Mouse (Mus musculus) kidney, postnatal 4 days (tissue): ENCODE results near the gene V1ra8.
A peak's percentile ranks its signal among the peaks of the same experiment; 100 is the strongest.
"Not testable (repeated sequence)": the region's sequence is repeated elsewhere in the genome, so short reads cannot be mapped to it uniquely, and the experiment has no call there.

ENCODE experiments used
- DNase-seq, 2 experiments: peaks; one replicate each; pipeline ENCODE4 v3.0.0; 2021; ENCODE audit warnings: mixed read lengths in 2 of 2

The V1ra8 gene

DNA sequence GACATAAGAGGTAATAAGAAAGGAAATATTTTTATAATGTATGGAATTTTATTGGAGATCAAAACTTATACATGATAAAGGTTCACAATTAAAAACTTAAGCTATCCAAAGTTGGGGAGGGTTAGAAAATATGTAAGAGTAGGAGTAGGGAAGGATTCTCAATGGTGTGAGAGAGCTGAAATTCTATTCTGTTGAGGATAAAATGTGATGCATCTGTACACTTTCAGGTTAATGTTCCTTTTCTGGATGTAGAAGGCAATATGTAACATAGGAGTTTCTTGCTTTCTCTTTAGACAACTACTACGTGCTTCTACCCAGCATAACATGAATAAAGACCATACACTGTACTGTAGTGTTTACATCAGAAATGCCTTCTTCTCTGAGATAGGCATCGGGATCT is at the start of gene V1ra8:
Gene V1ra8, plus strand, starts transcription at position 301 of the 400 bp plus-strand sequence.
- DNase-seq, result not testable (repeated sequence)

DNA sequence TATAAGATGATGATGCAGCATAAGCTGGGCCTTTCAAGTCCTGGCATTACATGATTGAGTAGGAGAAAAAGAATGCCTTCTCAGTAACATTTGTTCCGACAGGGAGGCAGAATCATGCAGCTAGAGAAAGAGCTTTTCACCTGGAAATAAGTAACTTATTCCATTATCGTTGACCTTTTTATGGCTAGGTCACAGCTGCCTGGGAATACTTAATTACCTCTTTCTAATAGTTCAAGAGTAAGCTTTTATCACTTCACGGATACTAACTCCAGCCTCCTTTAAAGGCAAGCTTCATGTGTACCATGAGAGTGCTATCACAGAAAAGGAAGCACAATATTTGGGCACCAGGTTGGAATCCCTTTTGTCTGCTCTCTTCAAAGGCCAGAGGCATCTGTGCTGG is 42.5 kb upstream of the V1ra8 start:
- DNase-seq, result peak; percentile 3 to 9

DNA sequence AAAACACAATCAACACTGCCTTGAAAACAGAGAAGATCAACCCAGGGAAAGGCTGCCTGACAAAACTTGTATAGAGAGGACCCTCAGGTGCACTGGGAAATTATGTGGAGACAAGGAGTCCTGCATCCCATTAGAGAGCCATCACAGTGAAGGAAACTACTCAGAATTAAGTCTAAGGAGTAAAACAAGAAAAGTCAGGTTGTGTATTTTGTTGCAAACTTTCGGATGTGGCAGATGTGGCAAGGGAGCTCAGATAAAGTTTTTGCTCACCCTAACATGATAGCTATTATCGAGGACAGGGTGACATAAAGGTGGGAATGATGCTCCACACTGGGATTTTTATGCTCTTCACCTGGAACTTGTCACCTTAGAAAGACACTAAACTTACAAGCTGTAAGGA is 28.1 kb upstream of the V1ra8 start, which contains the start of gene Vmn1r52:
Gene Vmn1r52, plus strand, starts transcription at position 301 of the 400 bp plus-strand sequence.
- DNase-seq, result no peak

DNA sequence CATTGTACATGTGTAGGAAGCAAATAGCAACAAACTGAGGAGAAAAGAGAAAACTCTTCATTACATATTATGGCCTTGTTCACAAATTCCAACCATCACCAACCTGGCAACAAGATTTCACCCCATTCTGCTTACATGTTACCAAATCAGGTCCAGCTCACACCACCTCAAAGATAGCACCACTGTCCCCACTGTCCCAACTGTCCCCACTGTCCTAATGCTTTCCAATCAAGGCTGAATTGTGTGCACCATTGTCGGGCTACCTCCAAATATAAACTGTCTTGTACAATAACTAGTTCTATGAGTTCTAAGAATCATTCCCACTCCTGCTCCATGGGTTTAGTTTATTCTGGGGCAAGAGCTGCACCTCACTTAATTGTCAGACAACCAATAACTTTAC is 21.7 kb downstream of the V1ra8 start, which contains the start of gene Vmn1r53:
Gene Vmn1r53, minus strand, starts transcription at position 101 of the 400 bp plus-strand sequence.
- no peak for DNase-seq

DNA sequence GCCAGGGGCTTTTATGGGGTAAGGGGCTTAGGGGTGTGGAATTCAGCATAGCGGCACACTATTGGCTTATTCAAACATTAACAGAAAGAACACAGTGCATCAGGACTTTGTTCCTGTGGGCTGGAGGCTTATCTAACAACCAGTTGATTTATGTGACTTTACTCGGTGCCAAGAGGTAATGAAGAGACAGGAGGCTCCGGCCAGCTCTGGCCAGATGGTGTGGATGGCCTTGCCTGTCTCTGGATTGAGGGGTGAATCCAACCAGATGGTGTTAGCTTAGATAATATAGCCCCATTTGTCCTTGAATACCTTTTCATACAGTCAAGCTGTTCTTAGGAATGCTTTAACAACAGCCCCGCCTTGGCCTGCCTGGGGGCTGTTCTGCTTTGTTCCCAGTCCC is 29.5 kb downstream of the V1ra8 start:
- DNase-seq, result not testable (repeated sequence)

DNA sequence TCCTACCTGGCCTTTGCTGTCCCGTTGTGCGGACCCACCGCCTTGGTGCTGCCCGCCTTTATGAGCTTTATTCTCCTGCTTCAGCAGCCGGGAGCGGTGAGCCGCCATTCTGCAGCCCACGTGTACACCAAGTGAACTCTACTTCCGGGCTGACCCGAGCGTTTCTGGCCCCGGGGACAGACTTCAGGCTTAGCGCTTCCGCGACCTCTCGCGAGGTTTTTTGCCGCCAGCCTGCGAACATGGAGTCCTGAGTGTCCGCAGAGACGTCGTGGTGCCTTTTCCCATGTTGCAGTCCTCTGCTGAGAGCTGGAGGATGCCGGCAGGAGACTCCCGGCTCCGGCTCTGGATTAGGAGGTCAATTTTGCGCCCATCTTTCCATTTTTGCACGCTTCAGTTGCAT is 30.1 kb downstream of the V1ra8 start:
- DNase-seq, result no peak

DNA sequence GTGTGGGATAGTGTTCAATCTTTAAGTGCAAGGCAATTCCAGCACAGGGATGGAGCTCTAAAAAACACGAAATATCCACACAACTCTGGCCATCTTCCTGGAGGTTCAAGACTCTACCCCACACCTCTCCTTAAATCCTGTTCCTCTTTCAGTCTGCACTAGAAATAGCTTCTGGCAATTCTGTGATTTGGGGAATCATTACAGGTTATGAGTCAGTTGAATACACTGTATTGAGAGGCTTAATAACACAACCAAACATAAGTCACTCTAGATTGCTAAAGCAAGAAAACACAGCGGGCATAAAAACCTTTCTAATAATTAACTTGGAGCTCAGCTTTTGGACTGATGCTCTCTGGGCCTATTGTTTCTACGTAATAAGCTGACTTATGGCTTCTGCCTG is 41.4 kb downstream of the V1ra8 start:
- no peak for DNase-seq

DNA sequence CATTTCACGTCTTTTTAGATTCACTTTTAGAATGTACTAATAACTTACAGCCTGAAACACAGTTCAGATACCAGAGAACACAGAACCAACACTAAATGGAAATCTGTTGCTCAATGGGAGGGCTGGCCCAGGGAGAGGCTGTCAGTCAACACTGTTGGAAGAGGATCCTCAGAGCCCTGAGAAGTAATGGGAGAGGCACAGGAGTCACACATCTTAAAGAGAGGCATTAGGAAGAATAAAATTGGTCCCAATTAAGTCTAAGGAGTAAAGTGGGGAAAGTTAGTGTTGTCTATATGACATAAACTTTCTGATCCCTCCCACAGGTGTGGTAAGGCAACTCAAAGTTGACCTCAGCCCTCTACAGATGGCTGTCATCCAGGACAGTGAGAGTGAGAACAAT is 43.4 kb downstream of the V1ra8 start, which contains the start of gene Vmn1r54:
Gene Vmn1r54, plus strand, starts transcription at position 301 of the 400 bp plus-strand sequence.
- DNase-seq, result no peak
